Mouse (Mus musculus): Measurements from ENCODE around the gene Pdxdc1. TPM values are rescaled to one million over a fixed set of nuclear protein-coding genes. Genes with fewer than 3 reads are reported as not detected.

Pdxdc1 gene
- polyA plus RNA-seq, 1 experiment from 2014 or later, result 88.5 TPM

DNA sequence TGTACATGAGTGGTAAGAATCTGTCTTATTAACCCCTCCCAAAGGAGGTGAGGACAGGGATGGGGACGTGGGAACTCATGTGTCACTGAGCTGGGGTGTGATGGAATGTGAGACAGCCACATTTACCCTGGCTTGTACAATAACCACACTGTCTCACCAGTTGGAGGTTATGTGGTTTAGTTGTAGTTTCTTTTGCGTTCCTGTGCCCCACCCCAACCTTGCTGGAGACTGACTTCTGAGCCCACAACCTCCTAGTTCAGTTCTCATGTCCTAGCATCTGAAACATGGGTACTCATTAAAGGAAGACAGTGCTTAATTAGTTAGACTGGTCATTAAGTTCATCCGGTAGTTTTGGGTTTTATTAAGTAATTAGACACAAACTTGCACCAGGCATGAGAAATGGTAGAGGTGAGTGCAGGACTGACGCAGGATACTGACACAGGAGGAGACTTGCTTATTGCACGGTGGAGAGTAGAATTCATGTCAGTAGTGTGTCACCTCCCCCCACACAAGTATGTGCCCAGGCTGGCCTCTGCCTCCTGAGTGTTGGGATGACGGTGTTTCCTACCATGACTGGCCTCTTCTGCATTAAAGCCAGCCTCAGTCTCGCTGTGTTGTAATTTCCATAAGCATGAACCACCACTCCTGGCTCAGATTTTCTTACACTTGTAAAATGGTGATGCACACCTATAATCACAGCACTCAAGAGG lies 77.0 kb downstream of the Pdxdc1 start:
- 51% methylated on average over 7 of the region's 7 CpGs for WGBS

GRCm38 (mm10) chr16:13820771-13821170 lies 82.2 kb downstream of the Pdxdc1 start:
- Histone ChIP-seq H3K27ac (ENCODE audit: low read length) (no peak overlapping the region), H3K36me3 (ENCODE audit: insufficient read depth, low read length) (0 out of 2 replicates have a peak, but pooled peaks cover 4% of the 10 kb centered on the region), H3K4me1 (ENCODE audit: insufficient read depth, low read length) (peaks cover 16% of the 10 kb centered on the region), H3K4me3 (ENCODE audit: low read length) (no peak overlapping the region), H3K4me2 (replicated peaks; ENCODE audit: low read depth, low read length) (peak overlapping the region; percentile 81; the same call in 1 of the 2 replicates), H3K27me3 (ENCODE audit: insufficient read depth, low read length) (no peaks in the 10 kb centered on the region), H3K9ac (replicated peaks; ENCODE audit: low read length) (no peak overlapping the region), H3K9me3 (ENCODE audit: low read length) (no peaks in the 10 kb centered on the region)
- WGBS, result 97% methylated on average over 5 of the region's 5 CpGs
- ATAC-seq (ENCODE audit: low FRiP score, low TSS enrichment), result no peak

More for the DNA sequence above, 77.0 kb downstream of the Pdxdc1 start:
- Histone ChIP-seq H3K4me2 (replicated peaks; ENCODE audit: low read depth, low read length) (no peak overlapping the region), H3K9me3 (ENCODE audit: low read length) (no peaks in the 10 kb centered on the region), H3K9ac (replicated peaks; ENCODE audit: low read length) (no peak overlapping the region), H3K36me3 (ENCODE audit: insufficient read depth, low read length) (peaks cover 38% of the 10 kb centered on the region), H3K27me3 (ENCODE audit: insufficient read depth, low read length) (no peaks in the 10 kb centered on the region), H3K4me1 (ENCODE audit: insufficient read depth, low read length) (no peaks in the 10 kb centered on the region; the same call in 1 of the 2 replicates), H3K27ac (ENCODE audit: low read length) (no peak overlapping the region), H3K4me3 (ENCODE audit: low read length) (no peak overlapping the region)
- ATAC-seq (ENCODE audit: low FRiP score, low TSS enrichment), result no peak

DNA sequence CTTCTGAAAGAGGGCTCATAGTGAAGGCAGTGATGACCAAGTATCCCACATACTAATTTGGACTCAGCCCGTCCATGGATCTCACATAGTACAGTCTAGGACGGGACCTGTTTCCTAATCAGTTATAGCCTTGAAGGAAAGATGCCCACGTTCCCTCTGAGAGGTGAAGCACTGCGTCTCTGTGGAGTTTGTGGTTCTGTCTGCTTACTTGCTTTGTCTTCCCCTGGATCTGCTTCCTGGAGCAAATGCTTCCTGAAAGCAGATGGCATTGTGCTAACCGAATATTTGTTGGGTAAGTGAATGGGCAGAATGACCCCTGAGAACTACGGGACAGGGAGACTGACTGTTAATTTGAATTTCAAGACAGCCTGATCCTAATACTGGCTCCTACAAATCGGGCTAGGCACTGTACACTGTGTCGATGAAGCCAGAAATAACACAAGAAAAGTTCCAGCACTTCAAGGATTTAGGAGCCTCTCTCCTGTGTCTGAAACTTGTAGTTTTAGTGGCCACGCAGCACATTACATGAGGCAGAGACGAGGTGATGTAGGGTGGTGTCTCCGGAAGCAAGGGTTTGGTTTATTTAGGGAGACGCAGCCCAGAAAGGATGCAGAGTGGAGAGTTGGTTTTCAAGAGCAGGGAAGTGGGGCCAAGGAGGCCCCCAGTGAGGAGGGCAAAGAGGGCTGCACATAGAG lies 83.0 kb downstream of the Pdxdc1 start:
- peak; percentile 3; the same call in 1 of the 2 replicates for ATAC-seq (ENCODE audit: low FRiP score, low TSS enrichment)
- peak overlapping the region; percentile 90 for H3K9ac ChIP-seq (replicated peaks; ENCODE audit: low read length)
- WGBS, result 25% methylated on average over 12 of the region's 12 CpGs

GRCm38 (mm10) chr16:13819394-13819743 lies 83.6 kb downstream of the Pdxdc1 start:
- H3K4me3 ChIP-seq (ENCODE audit: low read length), result peak overlapping the region; percentile 89
- no peaks in the 10 kb centered on the region for H3K9me3 ChIP-seq (ENCODE audit: low read length)
- WGBS, result under 1% methylated on average over 36 of the region's 36 CpGs
- ATAC-seq (ENCODE audit: low FRiP score, low TSS enrichment), result peak; percentile 66
- H3K9ac ChIP-seq (replicated peaks; ENCODE audit: low read length), result peak overlapping the region; percentile 90
- H3K4me2 ChIP-seq (replicated peaks; ENCODE audit: low read depth, low read length), result peak overlapping the region; percentile 81
- H3K27me3 ChIP-seq (ENCODE audit: insufficient read depth, low read length), result no peaks in the 10 kb centered on the region
- H3K36me3 ChIP-seq (ENCODE audit: insufficient read depth, low read length), result peaks cover 17% of the 10 kb centered on the region; the same call in 1 of the 2 replicates
- peak overlapping the region; percentile 99 for H3K27ac ChIP-seq (ENCODE audit: low read length)
- peaks cover 16% of the 10 kb centered on the region for H3K4me1 ChIP-seq (ENCODE audit: insufficient read depth, low read length)

More for the DNA sequence above, 83.0 kb downstream of the Pdxdc1 start:
- Histone ChIP-seq H3K27ac (ENCODE audit: low read length) (peak overlapping the region; percentile 99), H3K4me3 (ENCODE audit: low read length) (peak overlapping the region; percentile 89), H3K4me1 (ENCODE audit: insufficient read depth, low read length) (peaks cover 16% of the 10 kb centered on the region), H3K27me3 (ENCODE audit: insufficient read depth, low read length) (no peaks in the 10 kb centered on the region), H3K36me3 (ENCODE audit: insufficient read depth, low read length) (0 out of 2 replicates have a peak, but pooled peaks cover 12% of the 10 kb centered on the region), H3K4me2 (replicated peaks; ENCODE audit: low read depth, low read length) (peak overlapping the region; percentile 81), H3K9me3 (ENCODE audit: low read length) (no peaks in the 10 kb centered on the region)

DNA sequence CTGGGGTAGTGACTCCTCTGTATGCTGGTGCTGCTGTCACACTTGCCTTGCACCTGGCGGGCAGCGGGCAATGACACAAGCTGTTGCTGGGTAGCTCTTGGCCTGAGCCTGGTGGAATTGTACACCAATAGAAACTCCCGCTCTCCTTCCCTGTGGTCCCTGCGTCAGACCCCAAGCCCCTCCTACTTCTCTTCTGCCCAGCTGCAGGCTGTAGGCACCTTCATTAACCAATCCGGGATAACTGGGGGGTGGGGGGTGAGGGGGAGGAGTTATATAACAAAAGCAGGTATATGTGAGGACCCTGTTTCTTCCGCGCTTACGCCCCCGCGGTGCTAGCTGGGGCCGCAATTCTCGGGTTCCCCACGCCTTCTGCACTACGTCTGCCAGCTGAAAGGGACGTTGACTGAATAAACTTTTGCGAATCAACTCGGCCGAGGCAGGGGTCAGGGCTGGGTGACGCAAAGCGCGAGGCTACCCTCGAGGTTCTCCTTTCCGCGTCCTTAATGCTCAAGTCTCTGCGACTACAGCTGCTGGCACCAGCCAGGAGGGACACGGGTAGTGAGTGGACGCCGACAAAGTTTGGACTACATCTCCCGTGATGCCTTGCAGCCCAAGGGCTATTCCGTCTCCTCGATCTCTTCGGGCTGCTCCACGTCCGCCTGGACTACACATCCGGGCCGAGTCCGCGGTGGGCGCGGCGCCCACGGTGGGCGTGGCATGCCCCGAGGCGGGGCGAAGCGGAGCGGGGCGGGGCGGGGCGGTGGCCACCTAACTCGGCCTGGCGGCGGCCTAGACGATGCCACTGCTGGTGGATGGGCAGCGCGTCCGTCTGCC lies 84.2 kb downstream of the Pdxdc1 start, which contains the start of gene Ntan1:
Gene Ntan1 (plus strand): TSS at position 286 of the 834 bp plus-strand sequence.
- H3K4me1 ChIP-seq (ENCODE audit: insufficient read depth, low read length), result peaks cover 16% of the 10 kb centered on the region
- H3K36me3 ChIP-seq (ENCODE audit: insufficient read depth, low read length), result peaks cover 20% of the 10 kb centered on the region
- peak within 1 kb of the TSS; percentile 99 for H3K27ac ChIP-seq (ENCODE audit: low read length)
- WGBS, result under 1% methylated on average over 52 of the region's 58 CpGs
- no peaks in the 10 kb centered on the region for H3K27me3 ChIP-seq (ENCODE audit: insufficient read depth, low read length)
- H3K4me2 ChIP-seq (replicated peaks; ENCODE audit: low read depth, low read length), result peak within 1 kb of the TSS; percentile 81
- peak within 1 kb of the TSS; percentile 90 for H3K9ac ChIP-seq (replicated peaks; ENCODE audit: low read length)
- H3K9me3 ChIP-seq (ENCODE audit: low read length), result no peaks in the 10 kb centered on the region
- H3K4me3 ChIP-seq (ENCODE audit: low read length), result peak within 1 kb of the TSS; percentile 89
- ATAC-seq (ENCODE audit: low FRiP score, low TSS enrichment), result peak; percentile 97

- Histone ChIP-seq H3K4me2 (replicated peaks; ENCODE audit: low read depth, low read length) (no peak overlapping the region), H3K4me3 (ENCODE audit: low read length) (no peak overlapping the region), H3K36me3 (ENCODE audit: insufficient read depth, low read length) (peaks cover 67% of the 10 kb centered on the region), H3K27me3 (ENCODE audit: insufficient read depth, low read length) (no peaks in the 10 kb centered on the region), H3K27ac (ENCODE audit: low read length) (no peak overlapping the region), H3K9ac (replicated peaks; ENCODE audit: low read length) (no peak overlapping the region), H3K9me3 (ENCODE audit: low read length) (no peaks in the 10 kb centered on the region), H3K4me1 (ENCODE audit: insufficient read depth, low read length) (peaks cover 3% of the 10 kb centered on the region; the same call in 1 of the 2 replicates)
- 92% methylated on average over 3 of the region's 3 CpGs for WGBS
- no peak for ATAC-seq (ENCODE audit: low FRiP score, low TSS enrichment)
Observed at GRCm38 (mm10) chr16:13813200-13813599, 89.7 kb downstream of the Pdxdc1 start.

GRCm38 (mm10) chr16:13812152-13812551 lies 90.8 kb downstream of the Pdxdc1 start:
- H3K36me3 ChIP-seq (ENCODE audit: insufficient read depth, low read length), result peaks cover 73% of the 10 kb centered on the region
- no peak overlapping the region for H3K27ac ChIP-seq (ENCODE audit: low read length)
- no peak for ATAC-seq (ENCODE audit: low FRiP score, low TSS enrichment)
- no peaks in the 10 kb centered on the region for H3K9me3 ChIP-seq (ENCODE audit: low read length)
- 90% methylated on average over 6 of the region's 6 CpGs for WGBS
- H3K4me3 ChIP-seq (ENCODE audit: low read length), result no peak overlapping the region
- no peaks in the 10 kb centered on the region for H3K4me1 ChIP-seq (ENCODE audit: insufficient read depth, low read length)
- no peaks in the 10 kb centered on the region for H3K27me3 ChIP-seq (ENCODE audit: insufficient read depth, low read length)
- no peak overlapping the region for H3K9ac ChIP-seq (replicated peaks; ENCODE audit: low read length)
- H3K4me2 ChIP-seq (replicated peaks; ENCODE audit: low read depth, low read length), result no peak overlapping the region

DNA sequence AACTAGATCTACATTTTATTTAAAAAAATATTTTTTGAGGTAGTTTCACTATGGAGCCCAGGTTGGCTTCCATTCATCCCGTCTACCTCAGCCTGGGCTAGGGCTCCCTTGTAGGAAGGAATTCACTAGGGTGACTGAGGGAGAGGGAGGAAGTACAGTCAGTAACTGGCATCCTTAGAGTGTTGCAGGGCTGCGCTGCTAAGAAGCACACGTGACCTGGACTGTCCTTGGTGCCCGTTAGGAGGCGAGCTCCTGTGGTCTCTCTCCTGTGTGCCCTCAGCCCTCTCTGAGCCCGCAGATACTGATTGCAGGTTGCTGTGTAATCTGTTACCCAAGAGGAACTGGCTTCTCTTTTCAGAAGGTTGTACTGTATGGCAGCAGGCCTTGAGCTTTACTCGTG lies 94.5 kb downstream of the Pdxdc1 start:
- Histone ChIP-seq H3K27ac (ENCODE audit: low read length) (no peak overlapping the region), H3K4me2 (replicated peaks; ENCODE audit: low read depth, low read length) (no peak overlapping the region), H3K9me3 (ENCODE audit: low read length) (no peaks in the 10 kb centered on the region), H3K4me3 (ENCODE audit: low read length) (no peak overlapping the region), H3K36me3 (ENCODE audit: insufficient read depth, low read length) (peaks cover 78% of the 10 kb centered on the region), H3K27me3 (ENCODE audit: insufficient read depth, low read length) (no peaks in the 10 kb centered on the region), H3K4me1 (ENCODE audit: insufficient read depth, low read length) (no peaks in the 10 kb centered on the region), H3K9ac (replicated peaks; ENCODE audit: low read length) (no peak overlapping the region)
- ATAC-seq (ENCODE audit: low FRiP score, low TSS enrichment), result no peak
- 89% methylated on average over 7 of the region's 7 CpGs for WGBS

GRCm38 (mm10) chr16:13807616-13808015 lies 95.3 kb downstream of the Pdxdc1 start:
- Histone ChIP-seq H3K4me1 (ENCODE audit: insufficient read depth, low read length) (no peaks in the 10 kb centered on the region), H3K4me2 (replicated peaks; ENCODE audit: low read depth, low read length) (no peak overlapping the region), H3K4me3 (ENCODE audit: low read length) (no peak overlapping the region), H3K36me3 (ENCODE audit: insufficient read depth, low read length) (peaks cover 71% of the 10 kb centered on the region), H3K9me3 (ENCODE audit: low read length) (no peaks in the 10 kb centered on the region), H3K9ac (replicated peaks; ENCODE audit: low read length) (no peak overlapping the region), H3K27ac (ENCODE audit: low read length) (no peak overlapping the region), H3K27me3 (ENCODE audit: insufficient read depth, low read length) (no peaks in the 10 kb centered on the region)
- 94% methylated on average over 4 of the region's 4 CpGs for WGBS
- ATAC-seq (ENCODE audit: low FRiP score, low TSS enrichment), result no peak

Measured in kidney, embryonic 16.5 days (tissue).